Mouse (Mus musculus): ENCODE measurements at regions not wholly inside any gene's neighbourhood (a gene's known extent, or its start where the extent isn't known, plus 50 kb on each side); places are given as distances from the start of the nearest gene placed in this dataset.

GRCm38 (mm10) chr14:120835758-120836157 is 75.3 kb upstream of the Ipo5 start:
- Histone ChIP-seq H3K27me3 (ENCODE audit: control insufficient read depth, insufficient read depth, low read length) (no peaks in the 10 kb centered on the region), H3K27ac (ENCODE audit: low read depth, low read length) (no peak overlapping the region), H3K36me3 (ENCODE audit: control insufficient read depth, insufficient read depth, low read length) (no peaks in the 10 kb centered on the region), H3K4me1 (replicated peaks; ENCODE audit: control insufficient read depth, insufficient read depth, low read length) (no peaks in the 10 kb centered on the region), H3K9ac (ENCODE audit: low read depth, low read length) (no peak overlapping the region), H3K4me3 (ENCODE audit: low read depth, low read length) (no peak overlapping the region), H3K4me2 (replicated peaks; ENCODE audit: low read depth, low read length) (no peak overlapping the region), H3K9me3 (ENCODE audit: control insufficient read depth, low read length) (no peaks in the 10 kb centered on the region)
- no peak for DNase-seq (ENCODE audit: low spot score)
- WGBS: 77% methylated on average over 5 of the region's 5 CpGs
- ATAC-seq (ENCODE audit: low FRiP score): no peak

DNA sequence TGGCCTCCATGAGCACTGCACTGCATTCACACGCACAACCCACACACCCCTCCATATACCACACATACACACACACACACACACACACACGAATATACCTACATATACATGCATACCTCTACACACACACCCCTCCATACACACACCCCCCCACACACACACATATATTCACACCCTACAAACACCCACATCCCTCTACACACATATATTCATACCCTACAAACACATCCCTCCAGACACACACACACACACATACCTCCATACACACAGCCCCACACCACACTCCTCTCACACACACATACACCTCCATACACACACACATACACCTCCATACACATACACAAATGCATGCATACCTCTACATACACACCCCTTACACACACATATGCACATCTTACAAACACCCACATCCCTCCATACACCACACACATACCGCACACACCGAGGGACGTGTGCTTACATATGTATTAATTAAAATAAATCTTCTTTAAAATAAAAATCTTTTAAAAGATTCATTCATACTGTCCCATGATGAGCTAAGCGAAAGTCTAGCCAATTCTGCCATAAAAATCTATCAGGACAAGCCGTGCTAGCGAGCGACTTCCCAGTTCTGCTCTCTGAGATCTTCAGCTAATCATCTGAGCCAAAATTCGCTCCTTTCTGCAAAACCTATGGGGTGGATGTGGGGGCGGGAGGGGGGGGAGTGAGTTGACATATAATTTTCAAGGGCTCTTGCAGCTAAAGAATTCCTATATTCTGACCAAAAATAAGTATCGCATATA is 74.3 kb upstream of the Ipo5 start:
- H3K27ac ChIP-seq (ENCODE audit: low read depth, low read length): no peak overlapping the region
- no peak for ATAC-seq (ENCODE audit: low FRiP score)
- H3K4me2 ChIP-seq (replicated peaks; ENCODE audit: low read depth, low read length): no peak overlapping the region
- H3K27me3 ChIP-seq (ENCODE audit: control insufficient read depth, insufficient read depth, low read length): no peaks in the 10 kb centered on the region
- no peak for DNase-seq (ENCODE audit: low spot score)
- no peaks in the 10 kb centered on the region for H3K4me1 ChIP-seq (replicated peaks; ENCODE audit: control insufficient read depth, insufficient read depth, low read length)
- H3K36me3 ChIP-seq (ENCODE audit: control insufficient read depth, insufficient read depth, low read length): no peaks in the 10 kb centered on the region
- H3K9me3 ChIP-seq (ENCODE audit: control insufficient read depth, low read length): no peaks in the 10 kb centered on the region
- 90% methylated on average over 12 of the region's 12 CpGs for WGBS
- H3K9ac ChIP-seq (ENCODE audit: low read depth, low read length): no peak overlapping the region
- no peak overlapping the region for H3K4me3 ChIP-seq (ENCODE audit: low read depth, low read length)

GRCm38 (mm10) chr14:120840900-120841299 is 70.1 kb upstream of the Ipo5 start:
- Histone ChIP-seq H3K4me2 (replicated peaks; ENCODE audit: low read depth, low read length) (no peak overlapping the region), H3K27me3 (ENCODE audit: control insufficient read depth, insufficient read depth, low read length) (no peaks in the 10 kb centered on the region), H3K9ac (ENCODE audit: low read depth, low read length) (no peak overlapping the region), H3K27ac (ENCODE audit: low read depth, low read length) (no peak overlapping the region), H3K36me3 (ENCODE audit: control insufficient read depth, insufficient read depth, low read length) (no peaks in the 10 kb centered on the region), H3K4me3 (ENCODE audit: low read depth, low read length) (no peak overlapping the region), H3K4me1 (replicated peaks; ENCODE audit: control insufficient read depth, insufficient read depth, low read length) (no peaks in the 10 kb centered on the region), H3K9me3 (ENCODE audit: control insufficient read depth, low read length) (no peaks in the 10 kb centered on the region)
- WGBS: 87% methylated on average over 6 of the region's 6 CpGs
- no peak for ATAC-seq (ENCODE audit: low FRiP score)
- DNase-seq (ENCODE audit: low spot score): no peak

DNA sequence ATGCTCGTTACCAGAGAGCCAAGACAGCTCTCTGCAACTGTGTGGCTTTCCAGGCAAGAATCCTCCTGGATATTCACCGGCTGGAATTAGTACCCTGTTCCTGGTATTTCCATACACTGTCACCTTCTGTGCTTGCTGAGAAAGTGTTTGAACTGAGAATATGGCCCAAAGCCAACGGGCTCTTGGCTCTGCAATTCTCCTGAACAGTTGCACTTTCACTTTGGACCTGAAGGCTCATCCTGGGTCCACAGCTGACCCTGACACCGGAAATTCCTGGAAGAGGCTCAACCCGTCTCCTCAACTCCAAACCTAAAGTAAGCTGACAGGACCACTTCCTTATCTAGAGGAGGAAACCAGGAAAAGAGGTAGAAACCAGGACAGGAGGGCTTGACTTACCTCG is 69.7 kb upstream of the Ipo5 start:
- ATAC-seq (ENCODE audit: low FRiP score) (no peak), DNase-seq (ENCODE audit: low spot score) (no peak)
- no peak overlapping the region for H3K4me3 ChIP-seq (ENCODE audit: low read depth, low read length)
- no peaks in the 10 kb centered on the region for H3K4me1 ChIP-seq (replicated peaks; ENCODE audit: control insufficient read depth, insufficient read depth, low read length)
- WGBS: 85% methylated on average over 6 of the region's 6 CpGs
- no peak overlapping the region for H3K9ac ChIP-seq (ENCODE audit: low read depth, low read length)
- no peaks in the 10 kb centered on the region for H3K36me3 ChIP-seq (ENCODE audit: control insufficient read depth, insufficient read depth, low read length)
- H3K27me3 ChIP-seq (ENCODE audit: control insufficient read depth, insufficient read depth, low read length): no peaks in the 10 kb centered on the region
- H3K4me2 ChIP-seq (replicated peaks; ENCODE audit: low read depth, low read length): no peak overlapping the region
- no peak overlapping the region for H3K27ac ChIP-seq (ENCODE audit: low read depth, low read length)
- H3K9me3 ChIP-seq (ENCODE audit: control insufficient read depth, low read length): no peaks in the 10 kb centered on the region

DNA sequence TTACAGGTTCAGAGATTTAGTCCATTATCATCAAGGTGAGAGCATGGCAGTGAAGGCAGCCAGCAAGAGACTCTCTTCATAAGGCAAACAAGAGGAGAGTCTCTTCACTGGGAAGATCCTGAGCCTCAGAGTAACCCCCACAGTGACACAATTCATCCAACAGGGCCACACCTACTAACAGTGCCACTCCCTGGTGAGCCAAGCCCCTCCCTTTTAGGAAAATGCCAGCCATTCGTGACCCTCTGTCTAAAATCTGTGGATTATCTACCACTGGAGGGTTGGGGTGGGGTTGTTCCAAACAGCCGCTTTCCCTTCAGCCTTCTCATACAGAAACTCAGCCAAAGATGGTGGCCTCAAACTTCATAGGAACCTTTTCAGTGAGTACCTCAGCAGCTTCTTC is 65.9 kb upstream of the Ipo5 start:
- H3K27me3 ChIP-seq (ENCODE audit: control insufficient read depth, insufficient read depth, low read length): no peaks in the 10 kb centered on the region
- H3K4me3 ChIP-seq (ENCODE audit: low read depth, low read length): no peak overlapping the region
- no peaks in the 10 kb centered on the region for H3K4me1 ChIP-seq (replicated peaks; ENCODE audit: control insufficient read depth, insufficient read depth, low read length)
- 81% methylated on average over 2 of the region's 2 CpGs for WGBS
- no peak overlapping the region for H3K9ac ChIP-seq (ENCODE audit: low read depth, low read length)
- no peak overlapping the region for H3K27ac ChIP-seq (ENCODE audit: low read depth, low read length)
- no peak for ATAC-seq (ENCODE audit: low FRiP score)
- H3K36me3 ChIP-seq (ENCODE audit: control insufficient read depth, insufficient read depth, low read length): no peaks in the 10 kb centered on the region
- no peak for DNase-seq (ENCODE audit: low spot score)
- no peak overlapping the region for H3K4me2 ChIP-seq (replicated peaks; ENCODE audit: low read depth, low read length)
- no peaks in the 10 kb centered on the region for H3K9me3 ChIP-seq (ENCODE audit: control insufficient read depth, low read length)

DNA sequence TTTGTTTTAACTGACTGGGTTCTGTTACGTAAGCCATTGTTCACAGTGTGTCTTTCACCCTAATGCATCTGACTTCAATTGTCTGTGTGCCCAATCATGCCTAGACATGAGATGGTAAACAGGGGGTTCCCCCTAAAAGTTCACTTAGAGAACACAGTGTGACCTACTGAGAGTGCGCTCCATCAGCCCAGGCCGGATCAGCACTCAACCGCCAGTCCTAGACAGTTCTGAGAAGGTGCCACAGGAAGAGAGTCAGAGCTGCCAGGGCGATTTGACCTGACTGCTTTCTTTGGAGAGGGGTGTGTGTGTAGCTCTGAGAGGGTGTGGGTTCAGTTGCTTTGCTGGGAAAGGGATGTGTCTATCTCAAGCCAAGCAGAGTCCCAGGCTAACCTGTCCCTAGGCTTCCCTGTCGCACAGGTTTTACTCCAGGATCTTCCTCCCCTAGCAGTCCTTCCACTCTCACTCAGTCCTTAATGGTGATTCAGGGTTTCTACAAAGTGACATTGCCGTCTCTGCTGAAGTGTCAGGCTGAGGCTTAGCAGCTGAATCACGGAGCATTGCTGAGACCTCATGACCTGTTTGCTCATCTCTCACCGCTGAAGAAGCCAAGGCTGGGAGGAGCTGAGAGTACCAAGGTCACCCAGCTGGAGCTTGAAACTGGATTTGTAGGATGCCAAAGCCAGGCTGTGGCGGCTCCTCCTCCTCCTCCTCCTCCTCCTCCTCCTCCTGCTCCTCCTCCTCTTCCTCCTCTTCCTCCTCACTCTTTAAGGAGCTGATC is 64.8 kb upstream of the Ipo5 start:
- DNase-seq (ENCODE audit: low spot score): no peak
- Histone ChIP-seq H3K4me2 (replicated peaks; ENCODE audit: low read depth, low read length) (no peak overlapping the region), H3K4me1 (replicated peaks; ENCODE audit: control insufficient read depth, insufficient read depth, low read length) (no peaks in the 10 kb centered on the region), H3K9ac (ENCODE audit: low read depth, low read length) (no peak overlapping the region), H3K4me3 (ENCODE audit: low read depth, low read length) (no peak overlapping the region), H3K36me3 (ENCODE audit: control insufficient read depth, insufficient read depth, low read length) (no peaks in the 10 kb centered on the region), H3K27me3 (ENCODE audit: control insufficient read depth, insufficient read depth, low read length) (no peaks in the 10 kb centered on the region), H3K9me3 (ENCODE audit: control insufficient read depth, low read length) (no peaks in the 10 kb centered on the region), H3K27ac (ENCODE audit: low read depth, low read length) (no peak overlapping the region)
- 69% methylated on average over 10 of the region's 10 CpGs for WGBS
- no peak for ATAC-seq (ENCODE audit: low FRiP score)

GRCm38 (mm10) chr14:120847006-120847405 is 64.0 kb upstream of the Ipo5 start:
- DNase-seq (ENCODE audit: low spot score): no peak
- Histone ChIP-seq H3K9me3 (ENCODE audit: control insufficient read depth, low read length) (no peaks in the 10 kb centered on the region), H3K4me1 (replicated peaks; ENCODE audit: control insufficient read depth, insufficient read depth, low read length) (no peaks in the 10 kb centered on the region), H3K4me2 (replicated peaks; ENCODE audit: low read depth, low read length) (no peak overlapping the region), H3K27ac (ENCODE audit: low read depth, low read length) (no peak overlapping the region), H3K27me3 (ENCODE audit: control insufficient read depth, insufficient read depth, low read length) (no peaks in the 10 kb centered on the region), H3K4me3 (ENCODE audit: low read depth, low read length) (no peak overlapping the region), H3K9ac (ENCODE audit: low read depth, low read length) (no peak overlapping the region), H3K36me3 (ENCODE audit: control insufficient read depth, insufficient read depth, low read length) (no peaks in the 10 kb centered on the region)
- WGBS: 64% methylated on average over 5 of the region's 5 CpGs
- no peak for ATAC-seq (ENCODE audit: low FRiP score)

GRCm38 (mm10) chr14:120848083-120848951 is 62.7 kb upstream of the Ipo5 start:
- H3K4me2 ChIP-seq (replicated peaks; ENCODE audit: low read depth, low read length): no peak overlapping the region
- peak; percentile 8 for DNase-seq (ENCODE audit: low spot score)
- WGBS: 56% methylated on average over 11 of the region's 11 CpGs
- no peaks in the 10 kb centered on the region for H3K9me3 ChIP-seq (ENCODE audit: control insufficient read depth, low read length)
- no peak for ATAC-seq (ENCODE audit: low FRiP score)
- no peaks in the 10 kb centered on the region for H3K36me3 ChIP-seq (ENCODE audit: control insufficient read depth, insufficient read depth, low read length)
- H3K27me3 ChIP-seq (ENCODE audit: control insufficient read depth, insufficient read depth, low read length): no peaks in the 10 kb centered on the region
- no peak overlapping the region for H3K9ac ChIP-seq (ENCODE audit: low read depth, low read length)
- no peak overlapping the region for H3K4me3 ChIP-seq (ENCODE audit: low read depth, low read length)
- H3K27ac ChIP-seq (ENCODE audit: low read depth, low read length): no peak overlapping the region
- H3K4me1 ChIP-seq (replicated peaks; ENCODE audit: control insufficient read depth, insufficient read depth, low read length): no peaks in the 10 kb centered on the region
